Mouse (Mus musculus) limb, embryonic 13.5 days (tissue): ENCODE data around the gene 1700031F05Rik. TPM values are rescaled to one million over a fixed set of nuclear protein-coding genes. Genes with fewer than 3 reads are reported as not detected.
"Not testable (repeated sequence)": the region's sequence is repeated elsewhere in the genome, so short reads cannot be mapped to it uniquely, and the experiment has no call there.

ENCODE experiments used
- ATAC-seq: fragments of 200-750 bp; cut with Nextera tagmentation; 2 replicates; pipeline ENCODE4 v1.8.0; 2017; ENCODE audit warnings: low read depth, moderate number of reproducible peaks, moderate TSS enrichment; ENCODE audit not compliant: low FRiP score
- H3K27ac ChIP-seq: fragments of 300-500 bp; sonication (generic); 2 replicates; pipeline ENCODE4 v1.5.1; 2015; ENCODE audit warnings: inconsistent platforms, mild to moderate bottlenecking, moderate library complexity
- H3K27me3 ChIP-seq: fragments of 300-500 bp; sonication (generic); 2 replicates; pipeline ENCODE4 v1.6.1; 2015; ENCODE audit warnings: mild to moderate bottlenecking, inconsistent platforms
- H3K36me3 ChIP-seq: fragments of 300-500 bp; sonication (generic); 2 replicates; pipeline ENCODE4 v1.6.1; 2015; ENCODE audit warnings: inconsistent platforms, mild to moderate bottlenecking, moderate library complexity
- H3K4me1 ChIP-seq: fragments of 300-500 bp; sonication (generic); 2 replicates; pipeline ENCODE4 v1.6.1; 2015; ENCODE audit warnings: inconsistent platforms
- H3K4me2 ChIP-seq: fragments of 300-500 bp; sonication (generic); replicated peaks from 2 replicates; pipeline ENCODE4 v1.6.1; 2015; ENCODE audit warnings: inconsistent platforms, mild to moderate bottlenecking, moderate library complexity
- H3K4me3 ChIP-seq: fragments of 300-500 bp; sonication (generic); 2 replicates; pipeline ENCODE4 v1.5.1; 2015; ENCODE audit warnings: moderate library complexity, mild to moderate bottlenecking, inconsistent platforms
- H3K9ac ChIP-seq: fragments of 300-500 bp; sonication (generic); 2 replicates; pipeline ENCODE4 v1.6.1; 2015; ENCODE audit warnings: mild to moderate bottlenecking, inconsistent platforms
- H3K9me3 ChIP-seq: fragments of 300-500 bp; sonication (generic); 2 replicates; pipeline ENCODE4 v1.6.1; 2016; ENCODE audit warnings: inconsistent platforms
- WGBS: fragments of 180-500 bp; shearing (Covaris S2); methylation state at CpG from one replicate; pipeline ENCODE4 v1.1.7; 2015; 5-methylcytosine and 5-hydroxymethylcytosine counted together
- polyA plus RNA-seq: library from polyadenylated mRNA; unstranded; fragments of >200 nt; fragmentation: Nextera tagmentation; extraction: Ambion mirVana; gene quantifications from 2 replicates; pipeline ENCODE4 v1.2.1, GENCODE M21; 2015

Gene 1700031F05Rik
- not detected in 2 replicates for polyA plus RNA-seq

- Histone ChIP-seq H3K27ac (no peak within 1 kb of the TSS), H3K4me3 (no peak within 1 kb of the TSS), H3K9ac (no peak within 1 kb of the TSS), H3K4me1 (no peaks in the 10 kb centered on the region), H3K36me3 (no peaks in the 10 kb centered on the region), H3K9me3 (no peaks in the 10 kb centered on the region), H3K27me3 (0 out of 2 replicates have a peak, but pooled peaks cover 2% of the 10 kb centered on the region), H3K4me2 (no peak within 1 kb of the TSS)
- no peak for ATAC-seq
- 78% methylated on average over 6 of the region's 6 CpGs for WGBS
These were observed at the start of gene 1700031F05Rik for GRCm38 (mm10) chrX:102867871-102868270. TSS of gene 1700031F05Rik (minus strand) at chrX:102867971.

GRCm38 (mm10) chrX:102914823-102915222 lies 47.1 kb upstream of the 1700031F05Rik start:
- WGBS: 71% methylated on average over 1 of the region's 1 CpGs
- H3K9ac ChIP-seq, H3K27me3 ChIP-seq, H3K36me3 ChIP-seq, ATAC-seq, H3K9me3 ChIP-seq, H3K4me3 ChIP-seq, H3K4me2 ChIP-seq, H3K27ac ChIP-seq, H3K4me1 ChIP-seq: not testable (repeated sequence)

GRCm38 (mm10) chrX:102908587-102908986 lies 40.8 kb upstream of the 1700031F05Rik start, which contains the start of the genes Dmrtc1a and 1700011M02Rik:
TSS of gene Dmrtc1a (minus strand) at chrX:102908687.
TSS of gene 1700011M02Rik (plus strand) at chrX:102908905.
- not testable (repeated sequence) for H3K9ac ChIP-seq, H3K27ac ChIP-seq, H3K9me3 ChIP-seq, H3K36me3 ChIP-seq, H3K4me1 ChIP-seq, H3K4me2 ChIP-seq, ATAC-seq, H3K4me3 ChIP-seq
- 86% methylated on average over 8 of the region's 9 CpGs for WGBS
- H3K27me3 ChIP-seq: peaks cover 29% of the 10 kb centered on the region

GRCm38 (mm10) chrX:102854516-102854915 lies 13.3 kb downstream of the 1700031F05Rik start, which contains the start of gene Dmrtc1c2:
TSS of gene Dmrtc1c2 (minus strand) at chrX:102854616.
- not testable (repeated sequence) for H3K9ac ChIP-seq, H3K4me2 ChIP-seq, H3K4me3 ChIP-seq, H3K27me3 ChIP-seq, H3K9me3 ChIP-seq, H3K27ac ChIP-seq, ATAC-seq, H3K4me1 ChIP-seq, H3K36me3 ChIP-seq
- WGBS: no CpG with 5 or more reads among the region's 13 CpGs

- Histone ChIP-seq H3K27ac (no peak overlapping the region), H3K36me3 (no peaks in the 10 kb centered on the region), H3K9ac (no peak overlapping the region), H3K9me3 (no peaks in the 10 kb centered on the region), H3K27me3 (peaks cover 10% of the 10 kb centered on the region; the same call in 1 of the 2 replicates), H3K4me1 (no peaks in the 10 kb centered on the region), H3K4me2 (no peak overlapping the region), H3K4me3 (no peak overlapping the region)
- WGBS: 57% methylated on average over 4 of the region's 4 CpGs
- no peak for ATAC-seq
These were observed 55.5 kb downstream of the 1700031F05Rik start for GRCm38 (mm10) chrX:102812311-102812710.

Other genes starting within 250 kb of the 1700031F05Rik start
- 14.6 and 16.2 TPM in 2 replicates for gene Phka1, start 223.7 kb downstream of the 1700031F05Rik start, polyA plus RNA-seq
- not detected in 2 replicates for gene Gm3880, start 181.0 kb downstream of the 1700031F05Rik start, polyA plus RNA-seq
- not detected in 2 replicates for gene Gm9112, start 160.3 kb downstream of the 1700031F05Rik start, polyA plus RNA-seq
- gene Dmrtc1b, start 160.1 kb downstream of the 1700031F05Rik start, polyA plus RNA-seq: not detected in 2 replicates
- gene Dmrtc1c1, start 65.0 kb downstream of the 1700031F05Rik start, polyA plus RNA-seq: not detected in 2 replicates
- gene Dmrtc1c2, start 13.4 kb downstream of the 1700031F05Rik start, polyA plus RNA-seq: not detected in 2 replicates
- gene Dmrtc1a, start 40.7 kb upstream of the 1700031F05Rik start, polyA plus RNA-seq: 0.87 and 1.3 TPM in 2 replicates
- not detected in 2 replicates for gene 1700011M02Rik, start 40.9 kb upstream of the 1700031F05Rik start, polyA plus RNA-seq
- not detected in 2 replicates for gene 1700018G05Rik, start 60.4 kb upstream of the 1700031F05Rik start, polyA plus RNA-seq